Mouse (Mus musculus) G1E (cell line): ENCODE measurements around the gene Ston1. TPM values are rescaled to one million over a fixed set of nuclear protein-coding genes. Genes with fewer than 3 reads are reported as not detected.

Experiments used
- ATAC-seq: 2 replicates; pipeline ENCODE4 v1.8.0; 2016; ENCODE audit warnings: mild to moderate bottlenecking; ENCODE audit not compliant: insufficient number of reproducible peaks, poor library complexity, low FRiP score, severe bottlenecking; ENCODE audit errors: extremely low read depth
- DNase-seq: peaks from one replicate; pipeline ENCODE4 v3.0.0; 2012; ENCODE audit warnings: low spot score
- H3K27me3 ChIP-seq: 2 replicates; pipeline ENCODE4 v1.6.1; 2012; ENCODE audit warnings: mild to moderate bottlenecking, low read length, inconsistent platforms; ENCODE audit not compliant: insufficient read depth
- H3K36me3 ChIP-seq: replicated peaks from 2 replicates; pipeline ENCODE3; 2012; ENCODE audit warnings: mild to moderate bottlenecking, inconsistent platforms
- H3K4me1 ChIP-seq: 2 replicates; pipeline ENCODE4 v1.6.1; 2012; ENCODE audit warnings: low read depth, low read length, inconsistent platforms, mixed read lengths; ENCODE audit not compliant: insufficient read depth
- H3K4me3 ChIP-seq: 2 replicates; pipeline ENCODE4 v1.5.1; 2012; ENCODE audit warnings: low read depth, mild to moderate bottlenecking, inconsistent platforms, low read length, moderate library complexity, mixed read lengths
- H3K9me3 ChIP-seq: replicated peaks from 2 replicates; pipeline ENCODE4 v1.6.1; 2012; ENCODE audit warnings: inconsistent platforms
- CTCF ChIP-seq: IDR thresholded peaks from 2 replicates; pipeline ENCODE4 v1.5.1; 2012; ENCODE audit warnings: low read depth, low read length, inconsistent platforms, mixed read lengths
- GATA1 ChIP-seq: IDR thresholded peaks from 2 replicates; pipeline ENCODE4 v1.6.1; 2012; ENCODE audit warnings: borderline replicate concordance, low read length, inconsistent platforms, mixed read lengths
- GATA2 ChIP-seq: IDR thresholded peaks from 2 replicates; pipeline ENCODE4 v1.6.1; 2012; ENCODE audit warnings: low read depth, low read length, inconsistent platforms, borderline replicate concordance
- POLR2AphosphoS5 ChIP-seq: IDR thresholded peaks from 2 replicates; pipeline ENCODE4 v1.6.1; 2012; ENCODE audit warnings: low read depth, low read length, inconsistent platforms; ENCODE audit not compliant: insufficient replicate concordance
- TAL1 ChIP-seq: conservative IDR thresholded peaks from 2 replicates; pipeline ENCODE4 v1.6.1; 2012; ENCODE audit warnings: low read depth, low read length, inconsistent platforms, mixed read lengths
- polyA plus RNA-seq: library from polyadenylated mRNA; stranded (reverse); fragments of >175 nt; gene quantifications from 2 replicates; pipeline ENCODE4 v1.2.3, GENCODE M21; 2012
- total RNA-seq, 2 experiments: library from RNA; stranded (forward) in 1 of 2; stranded (reverse) in 1 of 2; fragments of 200-1000 nt in 1 of 2; fragments of >200 nt in 1 of 2; fragmentation: Nextera tagmentation in 1 of 2; gene quantifications; 2 replicates each; pipeline ENCODE4 v1.2.3; 2014 to 2017

Gene Ston1
- total and polyA plus RNA-seq, 3 experiments = 0.14 to 1.1 (median 0.49) TPM

- no peak for ATAC-seq
- no peaks in the 10 kb centered on the region for H3K27me3 ChIP-seq
- peaks cover 92% of the 10 kb centered on the region for H3K36me3 ChIP-seq
- TF ChIP-seq GATA2 = no peak
- H3K4me1 ChIP-seq = no peaks in the 10 kb centered on the region
- no peaks in the 10 kb centered on the region for H3K9me3 ChIP-seq
- no peak overlapping the region for H3K4me3 ChIP-seq
- no peak for DNase-seq
Observed at GRCm38 (mm10) chr17:88553473-88554087, 43.9 kb upstream of the Ston1 start.

GRCm38 (mm10) chr17:88556176-88556575, 41.3 kb upstream of the Ston1 start:
- H3K4me1 ChIP-seq = no peaks in the 10 kb centered on the region
- no peaks in the 10 kb centered on the region for H3K9me3 ChIP-seq
- no peaks in the 10 kb centered on the region for H3K27me3 ChIP-seq
- DNase-seq = no peak
- no peak for ATAC-seq
- no peak for TF ChIP-seq GATA2
- no peak for TF ChIP-seq CTCF
- no peak for TF ChIP-seq TAL1
- no peak for TF ChIP-seq POLR2AphosphoS5
- no peak for TF ChIP-seq GATA1
- peaks cover 82% of the 10 kb centered on the region for H3K36me3 ChIP-seq
- H3K4me3 ChIP-seq = no peak overlapping the region

- DNase-seq (no peak), ATAC-seq (no peak)
- no peak for TF ChIP-seq GATA1
- no peak for TF ChIP-seq TAL1
- no peak for TF ChIP-seq GATA2
- TF ChIP-seq CTCF = no peak
- TF ChIP-seq POLR2AphosphoS5 = no peak
- Histone ChIP-seq H3K4me3 (no peak overlapping the region), H3K4me1 (no peaks in the 10 kb centered on the region), H3K9me3 (no peaks in the 10 kb centered on the region), H3K36me3 (peaks cover 83% of the 10 kb centered on the region), H3K27me3 (no peaks in the 10 kb centered on the region)
Observed at GRCm38 (mm10) chr17:88556688-88557087, 40.8 kb upstream of the Ston1 start.

- ATAC-seq = no peak
- Histone ChIP-seq H3K4me1 (no peaks in the 10 kb centered on the region), H3K27me3 (no peaks in the 10 kb centered on the region), H3K9me3 (no peaks in the 10 kb centered on the region), H3K36me3 (peaks cover 81% of the 10 kb centered on the region), H3K4me3 (no peak overlapping the region)
- TF ChIP-seq GATA2 = no peak
- no peak for TF ChIP-seq TAL1
- no peak for TF ChIP-seq CTCF
- no peak for TF ChIP-seq GATA1
- TF ChIP-seq POLR2AphosphoS5 = no peak
- no peak for DNase-seq
Observed at GRCm38 (mm10) chr17:88558168-88558842, 39.2 kb upstream of the Ston1 start.

GRCm38 (mm10) chr17:88563611-88564010, 33.9 kb upstream of the Ston1 start:
- H3K9me3 ChIP-seq = no peaks in the 10 kb centered on the region
- no peaks in the 10 kb centered on the region for H3K4me1 ChIP-seq
- no peak for TF ChIP-seq GATA1
- DNase-seq (no peak), ATAC-seq (no peak)
- H3K4me3 ChIP-seq = no peak overlapping the region
- H3K36me3 ChIP-seq = peaks cover 75% of the 10 kb centered on the region
- no peaks in the 10 kb centered on the region for H3K27me3 ChIP-seq

- TF ChIP-seq GATA1 (no peak), GATA2 (no peak), CTCF (no peak), TAL1 (no peak), POLR2AphosphoS5 (no peak)
- ATAC-seq = no peak
- no peaks in the 10 kb centered on the region for H3K9me3 ChIP-seq
- no peaks in the 10 kb centered on the region for H3K4me1 ChIP-seq
- H3K36me3 ChIP-seq = peaks cover 79% of the 10 kb centered on the region
- no peak overlapping the region for H3K4me3 ChIP-seq
- no peak for DNase-seq
- no peaks in the 10 kb centered on the region for H3K27me3 ChIP-seq
Observed at GRCm38 (mm10) chr17:88569807-88570540, 27.5 kb upstream of the Ston1 start.
